In the genomic region with DNA sequence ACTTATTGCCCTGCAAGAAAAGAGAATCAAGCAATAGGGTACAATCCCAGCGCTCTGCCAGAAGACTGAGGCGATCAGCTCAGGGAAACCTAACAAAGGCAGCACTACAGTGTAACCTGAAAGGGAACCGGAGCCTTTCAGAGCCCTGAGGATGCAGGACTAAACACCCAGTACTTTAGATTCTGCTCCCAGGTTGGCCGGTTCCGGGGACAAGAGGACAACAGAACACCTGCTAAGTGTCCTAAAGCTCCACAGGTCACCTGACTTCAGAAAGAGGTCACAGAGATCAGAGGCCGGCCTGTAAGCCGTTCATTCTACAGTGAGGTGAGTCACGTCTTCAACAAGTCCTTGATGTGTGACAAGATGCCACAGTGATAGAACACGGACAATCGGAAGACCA, we compare ENCODE assay signal across 19 mouse cellular contexts. TPM values are rescaled to one million over a fixed set of nuclear protein-coding genes. Genes with fewer than 3 reads are reported as not detected.
"Had no signal": no experiment of that assay in that cellular context is flagged by ENCODE, and none has a peak within 500 bp of the region (broad histone marks: within the 10 kb centered on the region; RNA-seq: fewer than 3 reads in every experiment).

No protein-coding gene starts in this region.

- H3K27me3 ChIP-seq: midbrain, embryonic 12.5 days; neural tube, embryonic 13.5 days; neural tube, embryonic 15.5 days; stomach, embryonic 15.5 days had no signal

- H3K27ac ChIP-seq: midbrain, embryonic 10.5 days; midbrain, embryonic 12.5 days; neural tube, embryonic 13.5 days; neural tube, embryonic 15.5 days; stomach, embryonic 15.5 days had no signal

- H3K4me2 ChIP-seq: lung, embryonic 14.5 days; midbrain, embryonic 12.5 days; neural tube, embryonic 13.5 days; neural tube, embryonic 15.5 days; stomach, embryonic 15.5 days had no signal

- H3K9me3 ChIP-seq: midbrain, embryonic 10.5 days; midbrain, embryonic 12.5 days; neural tube, embryonic 13.5 days; neural tube, embryonic 15.5 days; stomach, embryonic 15.5 days had no signal

- DNase-seq: lung, adult 18-20 months; lung, embryonic 14.5 days; lung, postnatal 10 days; midbrain, embryonic 14.5 days; retina, postnatal 1 day; right cerebral cortex, adult 18-20 months; right cerebral cortex, postnatal 25 days; right cerebral cortex, postnatal 4 days; spleen, adult 18-20 months; thymus, adult 18-20 months; thymus, postnatal 14 days; thymus, postnatal 36 days had no signal

- H3K4me1 ChIP-seq: midbrain, embryonic 10.5 days; midbrain, embryonic 12.5 days; neural tube, embryonic 13.5 days; neural tube, embryonic 15.5 days; stomach, embryonic 15.5 days had no signal

- ATAC-seq: midbrain, embryonic 16.5 days had no signal

- H3K4me3 ChIP-seq: midbrain, embryonic 10.5 days; midbrain, embryonic 12.5 days; myocyte; neural tube, embryonic 13.5 days; neural tube, embryonic 15.5 days; stomach, embryonic 15.5 days had no signal

- H3K9ac ChIP-seq: lung, embryonic 14.5 days; midbrain, embryonic 12.5 days; neural tube, embryonic 13.5 days; neural tube, embryonic 15.5 days; stomach, embryonic 15.5 days had no signal

RNA-seq across cellular contexts. Expression of a gene that starts 34.5 kb away (rescaled TPM):
- polyA plus RNA-seq: lung, embryonic 14.5 days had no signal
